Mouse (Mus musculus) 416B (cell line): ENCODE measurements around the gene Prdm13.

ENCODE experiments used
- DNase-seq: peaks from one replicate; pipeline ENCODE4 v3.0.0; 2011; ENCODE audit warnings: low read depth

Gene Prdm13

DNA sequence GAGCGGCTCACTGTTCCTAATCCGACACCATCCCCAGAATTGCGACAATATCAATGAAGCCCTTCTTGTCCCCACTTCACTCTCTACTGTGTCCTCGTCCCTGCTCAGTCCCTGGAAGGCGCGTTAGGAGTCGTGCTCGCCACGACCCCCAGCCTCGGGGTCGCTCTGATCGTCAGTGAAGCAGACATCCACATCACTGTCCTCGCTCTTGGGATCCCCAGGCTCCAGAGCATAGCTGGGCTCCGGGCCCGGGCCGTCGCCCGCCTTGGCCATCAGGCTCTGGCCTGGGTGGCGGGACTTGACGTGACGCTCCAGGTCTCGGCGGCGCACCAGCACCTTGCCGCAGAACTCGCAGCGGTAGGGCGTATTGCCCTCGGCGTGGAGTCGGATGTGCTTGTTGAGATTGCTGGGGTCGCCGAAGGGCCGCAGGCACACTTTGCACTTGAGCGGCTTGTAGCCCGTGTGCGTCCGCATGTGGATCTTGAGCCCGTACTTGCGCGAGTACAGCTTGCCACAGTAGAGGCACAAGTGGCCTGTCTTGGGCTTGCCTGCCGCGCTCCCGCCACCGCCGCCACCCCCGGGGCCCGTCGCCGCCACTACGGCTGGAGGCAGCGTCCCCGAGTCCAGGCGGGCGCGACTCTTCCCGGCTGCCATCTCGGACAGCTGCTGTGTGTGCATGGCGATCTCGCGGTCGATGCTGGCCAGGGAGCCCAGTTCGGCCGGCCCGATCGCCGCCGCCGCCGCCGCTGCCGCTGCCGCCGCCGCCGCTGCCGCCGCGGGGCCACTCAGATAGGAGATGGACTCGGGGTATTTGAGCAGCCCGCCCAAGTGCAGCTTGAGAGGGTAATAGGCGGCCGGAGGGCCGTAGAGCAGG, 7.4 kb downstream of the Prdm13 start:
- DNase-seq: no peak

DNA sequence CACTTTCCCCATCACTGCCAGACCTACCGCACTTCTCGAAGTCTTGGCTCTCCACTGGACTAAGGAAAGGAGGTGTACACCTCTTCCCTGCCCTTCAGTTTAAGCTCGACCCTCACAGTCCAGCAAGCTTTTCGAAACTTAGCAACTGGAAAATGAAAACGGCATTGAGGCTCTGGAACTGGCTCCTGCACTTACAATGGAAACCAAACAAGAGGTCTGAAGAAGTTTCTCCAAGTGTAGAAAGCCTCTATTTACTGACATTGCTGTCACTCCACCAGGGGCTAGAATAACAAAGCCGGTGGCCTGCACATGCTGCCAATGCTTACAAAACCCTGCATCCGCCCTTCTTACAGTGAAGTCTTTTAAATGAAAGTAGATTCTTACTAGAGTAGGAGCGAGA, 11.1 kb downstream of the Prdm13 start:
- no peak for DNase-seq

DNA sequence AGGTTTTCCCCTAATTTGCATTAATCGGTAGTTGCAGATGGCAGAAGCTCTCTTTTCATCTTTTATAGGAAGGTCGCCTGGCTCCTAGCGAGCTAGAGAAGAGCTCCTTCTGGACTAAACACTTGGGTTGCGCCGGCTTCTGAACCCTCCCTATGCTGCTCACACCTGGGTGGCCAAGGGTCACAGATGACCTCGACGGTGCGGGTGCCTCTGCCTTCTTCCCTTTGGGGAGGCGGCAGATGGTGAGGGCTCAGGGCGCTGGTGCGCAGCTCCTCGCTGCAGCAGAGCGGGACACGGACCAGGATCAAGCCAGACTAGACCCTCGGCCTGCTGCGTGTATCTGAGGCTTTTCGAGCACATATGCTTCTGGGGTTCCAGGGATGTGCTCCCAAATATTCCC, 11.7 kb downstream of the Prdm13 start:
- DNase-seq: no peak

DNA sequence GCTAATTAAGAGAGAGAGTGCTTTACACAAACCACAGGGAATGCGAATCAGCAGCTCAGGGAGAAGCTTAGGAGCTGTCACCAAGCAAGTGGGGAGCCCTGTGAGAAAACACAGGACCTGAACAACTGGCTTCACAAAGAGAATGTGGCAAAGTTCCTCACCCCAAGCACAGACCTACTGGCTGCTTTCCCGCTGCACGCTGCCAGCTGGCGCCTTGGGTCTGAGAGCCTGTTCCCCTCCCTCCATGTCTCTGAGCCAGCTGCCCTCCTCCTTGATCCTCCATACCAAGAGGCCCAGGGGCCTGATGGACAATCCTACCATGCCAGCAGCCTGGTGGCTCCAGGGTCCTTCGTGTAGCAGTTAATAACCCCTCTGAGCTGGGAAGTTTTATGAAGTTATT, 19.8 kb downstream of the Prdm13 start:
- DNase-seq: no peak

DNA sequence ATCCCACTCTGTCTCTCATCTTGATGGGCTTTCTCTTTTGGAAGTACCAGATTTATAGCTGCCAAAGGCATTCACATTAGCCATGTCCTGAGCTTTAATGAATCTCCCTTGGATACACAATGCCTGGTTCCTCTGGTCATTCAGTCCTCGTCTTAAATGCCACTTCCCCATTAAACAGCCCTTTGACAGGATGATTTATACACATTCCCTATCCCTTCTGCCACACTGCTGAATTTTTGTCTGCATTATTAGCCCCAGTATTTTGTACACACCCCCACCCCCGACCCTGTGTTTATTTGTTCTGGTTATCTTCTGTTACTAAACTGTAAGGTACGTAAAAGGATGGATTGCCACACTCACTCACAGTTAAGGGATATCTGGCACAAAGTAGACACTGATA, 27.6 kb downstream of the Prdm13 start:
- DNase-seq: no peak

DNA sequence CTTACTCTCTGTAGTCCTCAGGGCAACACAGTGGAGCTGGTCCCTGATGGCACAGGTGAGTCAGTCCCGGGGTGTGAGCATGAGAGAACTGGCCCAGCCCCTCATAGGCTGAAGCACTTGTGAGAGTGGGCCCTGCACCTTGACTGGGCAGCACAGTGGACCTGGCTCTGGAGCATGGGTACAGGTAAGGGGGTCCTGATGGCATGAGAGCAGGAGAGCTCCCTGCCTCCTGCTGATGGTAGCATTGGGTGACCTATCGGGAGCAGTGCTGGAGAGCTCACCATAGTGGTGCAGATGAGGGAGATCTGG, 56.5 kb downstream of the Prdm13 start:
- no peak for DNase-seq

DNA sequence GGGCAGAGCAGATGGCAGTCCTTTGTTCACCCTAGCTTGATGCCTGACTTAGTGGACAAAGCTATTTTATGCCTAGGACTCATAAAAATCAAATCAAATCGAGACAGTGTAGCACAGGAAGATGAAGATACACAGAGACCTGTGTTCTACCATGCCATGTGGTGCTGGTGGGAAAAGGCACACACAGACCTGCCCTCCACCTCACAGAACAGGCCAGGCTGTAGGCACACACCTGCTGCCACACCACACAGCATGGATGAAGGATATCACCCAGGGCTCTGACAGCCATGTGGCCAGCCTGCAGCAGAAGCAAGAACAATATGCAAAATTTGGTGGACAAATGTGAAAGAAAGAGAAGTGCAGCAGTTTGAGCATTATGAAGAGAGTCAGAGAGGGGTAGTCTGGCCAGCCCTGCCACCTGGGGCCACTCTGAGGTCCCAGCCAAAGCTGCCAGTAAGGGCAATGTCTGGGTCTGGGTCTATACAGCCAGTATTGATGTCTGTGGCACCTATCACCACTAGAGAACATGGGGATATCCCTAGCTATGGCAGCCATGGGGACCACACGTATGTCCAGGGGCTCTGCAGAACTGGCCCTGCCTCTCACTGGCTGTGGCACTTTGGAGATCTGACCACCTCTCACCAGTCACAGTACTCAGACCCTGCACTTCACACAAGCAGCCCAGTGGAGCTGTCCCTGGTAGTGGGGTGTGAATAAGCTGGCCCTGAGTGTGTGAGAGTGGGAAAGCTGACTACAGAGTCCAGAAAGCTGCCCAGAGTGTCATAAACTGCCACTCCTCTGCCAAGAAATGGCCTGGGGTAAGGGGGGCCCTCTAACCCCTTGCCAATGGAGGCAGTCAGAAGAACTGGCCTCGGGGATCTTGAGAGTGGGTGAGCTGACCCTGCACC, 57.1 kb downstream of the Prdm13 start:
- no peak for DNase-seq
